Mouse (Mus musculus): ENCODE results near the gene Atp8a2. TPM values are rescaled to one million over a fixed set of nuclear protein-coding genes. Genes with fewer than 3 reads are reported as not detected.

Gene Atp8a2
- polyA plus RNA-seq, 1 experiment = not detected

GRCm38 (mm10) chr14:59978007-59978406, 219.0 kb downstream of the Atp8a2 start:
- no peak for TF ChIP-seq GATA1 (IDR thresholded peaks at IDR 0.05; ENCODE audit: low read length)

- no peak for TF ChIP-seq GATA1 (IDR thresholded peaks at IDR 0.05; ENCODE audit: low read length)
Observed at GRCm38 (mm10) chr14:59971221-59971730, 225.7 kb downstream of the Atp8a2 start.

DNA sequence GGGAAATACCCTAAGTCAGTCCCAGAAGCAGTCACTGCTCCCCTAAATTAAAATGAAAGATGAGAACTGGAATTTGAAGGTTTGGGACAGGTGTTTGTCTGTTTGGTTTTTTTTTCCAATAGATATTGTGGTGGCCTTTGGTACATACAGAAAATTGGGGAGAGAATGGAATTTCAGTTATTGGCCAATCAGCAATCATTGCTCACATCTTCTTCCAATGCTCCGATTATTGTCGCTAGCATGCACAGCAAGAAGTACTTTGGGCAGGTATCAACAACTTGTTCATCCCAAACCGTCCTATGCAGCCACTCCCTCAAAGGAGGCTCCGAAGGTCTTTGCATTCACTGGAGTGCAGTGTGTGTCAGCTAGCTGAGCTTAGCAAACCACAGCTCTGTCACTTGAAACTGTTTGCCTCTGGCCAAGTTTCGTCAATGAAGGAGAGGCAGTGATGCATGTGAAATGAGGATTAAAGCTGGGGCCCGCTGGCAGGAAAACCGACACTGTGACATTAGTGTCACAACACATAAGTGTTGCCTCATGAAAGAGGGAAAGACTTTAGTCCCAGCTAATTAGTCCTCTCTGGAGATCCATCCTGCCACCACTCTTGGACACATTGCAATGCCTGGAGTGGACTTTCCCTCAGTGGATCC, 227.4 kb downstream of the Atp8a2 start:
- no peak for TF ChIP-seq GATA1 (IDR thresholded peaks at IDR 0.05; ENCODE audit: low read length)

DNA sequence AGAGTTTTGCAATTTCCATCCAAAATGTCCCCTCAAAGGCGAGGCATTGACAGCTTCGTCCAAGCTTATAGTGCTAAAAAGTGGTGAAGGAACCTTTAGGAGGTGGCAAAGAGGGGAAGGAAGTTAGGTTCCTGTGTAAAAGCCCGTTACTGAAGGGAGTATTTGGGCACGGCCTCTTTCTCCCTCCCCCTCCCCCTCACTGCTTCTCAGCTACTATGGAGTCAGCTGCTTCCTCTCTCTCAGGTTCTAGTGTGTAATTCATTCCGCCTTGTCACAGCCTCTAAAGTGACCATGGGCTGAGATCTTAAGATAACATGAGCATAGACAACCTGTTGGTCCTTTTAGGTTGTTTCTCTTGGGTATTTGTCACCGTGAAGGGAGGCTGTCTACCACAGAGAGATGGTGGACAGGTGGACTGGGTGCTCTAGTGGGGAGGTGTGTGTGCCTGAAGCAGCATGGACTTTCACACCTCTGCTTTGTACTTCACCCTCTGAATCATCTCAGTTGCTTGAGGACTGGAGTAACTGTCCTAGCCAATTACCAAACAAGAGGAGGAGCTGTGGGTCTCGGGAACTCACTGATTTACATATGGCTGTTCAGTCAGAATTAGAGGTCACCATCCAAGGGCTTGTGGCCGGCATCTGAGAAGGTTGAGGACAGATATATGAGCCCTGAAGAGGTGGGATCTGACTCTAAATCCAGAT, 229.0 kb downstream of the Atp8a2 start:
- no peak for TF ChIP-seq GATA1 (IDR thresholded peaks at IDR 0.05; ENCODE audit: low read length)

DNA sequence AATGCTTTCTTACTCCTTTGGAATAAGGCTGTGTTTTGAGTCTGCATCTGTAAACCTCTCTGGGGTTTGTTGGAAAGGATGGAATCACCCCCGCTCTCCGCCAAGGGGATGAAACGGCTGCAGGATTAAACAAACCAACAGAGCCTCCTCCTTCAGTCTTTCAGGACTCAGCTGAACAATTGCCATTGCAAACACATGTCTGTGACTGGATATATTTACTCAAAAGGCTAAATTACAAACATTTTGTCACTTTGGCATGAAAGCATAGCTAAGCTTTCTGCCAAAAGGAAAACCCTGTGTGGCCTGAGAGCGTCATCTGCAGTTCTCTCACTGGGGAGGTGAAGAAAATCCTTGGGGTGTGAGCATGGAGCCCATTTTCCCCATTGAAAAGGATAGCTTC, 230.0 kb downstream of the Atp8a2 start:
- no peak for TF ChIP-seq GATA1 (IDR thresholded peaks at IDR 0.05; ENCODE audit: low read length)

GRCm38 (mm10) chr14:59964569-59964968, 232.4 kb downstream of the Atp8a2 start:
- no peak for TF ChIP-seq GATA1 (IDR thresholded peaks at IDR 0.05; ENCODE audit: low read length)

GRCm38 (mm10) chr14:59960961-59961360, 236.0 kb downstream of the Atp8a2 start:
- no peak for TF ChIP-seq GATA1 (IDR thresholded peaks at IDR 0.05; ENCODE audit: low read length)

DNA sequence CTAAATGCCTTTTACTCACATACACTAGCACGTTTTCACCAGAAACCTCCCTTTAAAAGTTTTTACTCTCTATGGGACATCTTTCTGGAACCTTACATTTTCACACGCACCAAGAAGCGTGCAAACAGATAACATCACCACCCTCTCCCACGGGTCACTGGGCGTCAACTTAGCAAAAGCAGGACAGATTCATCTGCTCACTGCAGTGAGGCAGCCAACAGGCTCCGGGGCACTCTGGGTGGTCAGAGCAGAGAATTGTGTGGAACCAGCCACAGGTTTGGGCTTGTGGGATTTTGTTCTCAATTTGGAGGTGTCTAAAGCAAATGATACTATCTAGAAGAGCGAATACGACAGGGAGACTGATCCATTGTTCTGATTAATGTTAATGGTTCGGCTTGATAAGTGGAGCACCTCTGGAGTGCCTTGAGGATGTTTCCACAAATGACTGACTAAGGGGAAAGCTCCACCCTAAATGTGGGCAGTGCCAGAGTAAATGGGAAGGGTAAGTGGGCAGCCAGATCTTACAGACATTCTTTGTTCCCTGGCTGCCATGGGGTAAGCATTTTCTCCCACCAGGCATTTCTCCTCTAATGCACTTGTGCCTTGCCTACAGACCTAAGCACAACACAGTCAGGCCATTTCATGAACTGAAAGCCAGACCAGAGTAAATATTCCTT, 236.6 kb downstream of the Atp8a2 start:
- TF ChIP-seq GATA1 (IDR thresholded peaks at IDR 0.05; ENCODE audit: low read length) = no peak

DNA sequence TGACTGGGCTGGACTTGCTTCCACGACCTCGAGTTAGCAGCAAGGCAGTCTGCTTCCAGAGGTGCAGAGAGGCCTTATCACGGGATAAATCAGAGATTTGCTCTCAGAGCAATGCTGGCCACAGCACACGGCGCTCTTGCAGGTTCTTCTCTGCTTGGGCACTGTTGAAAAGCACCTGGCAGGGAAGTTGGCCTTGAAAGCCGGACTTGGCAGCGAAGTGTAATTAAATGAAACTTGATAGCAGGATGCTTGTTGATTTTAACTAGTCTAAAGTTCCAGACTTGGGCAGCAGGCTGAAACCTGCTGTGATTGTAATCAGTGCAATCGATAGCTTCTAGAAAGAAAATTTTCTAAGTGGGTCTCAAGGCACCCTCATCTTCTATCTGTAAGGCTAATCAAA, 237.3 kb downstream of the Atp8a2 start:
- no peak for TF ChIP-seq GATA1 (IDR thresholded peaks at IDR 0.05; ENCODE audit: low read length)

DNA sequence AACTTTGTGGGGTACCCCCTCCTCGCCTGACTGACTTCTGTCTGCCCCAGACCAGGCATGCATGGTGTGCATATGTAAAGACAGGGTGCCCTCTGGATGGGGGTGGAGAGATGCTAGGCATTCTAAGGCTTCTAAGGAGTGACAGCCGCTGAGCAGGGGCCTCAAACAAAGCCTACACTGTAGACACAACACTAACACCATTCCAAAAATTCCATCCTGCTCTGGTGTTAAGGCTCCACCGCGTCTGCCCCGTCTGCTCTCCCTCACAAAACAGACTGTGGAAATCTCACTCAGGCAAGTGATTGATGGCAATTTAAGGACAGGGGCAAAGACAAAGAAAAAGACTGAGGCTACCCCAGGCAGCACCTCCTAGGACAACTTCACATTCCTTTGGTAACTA, 247.0 kb downstream of the Atp8a2 start:
- no peak for TF ChIP-seq GATA1 (IDR thresholded peaks at IDR 0.05; ENCODE audit: low read length)

GRCm38 (mm10) chr14:59942864-59943611, 253.9 kb downstream of the Atp8a2 start:
- no peak for TF ChIP-seq GATA1 (IDR thresholded peaks at IDR 0.05; ENCODE audit: low read length)

DNA sequence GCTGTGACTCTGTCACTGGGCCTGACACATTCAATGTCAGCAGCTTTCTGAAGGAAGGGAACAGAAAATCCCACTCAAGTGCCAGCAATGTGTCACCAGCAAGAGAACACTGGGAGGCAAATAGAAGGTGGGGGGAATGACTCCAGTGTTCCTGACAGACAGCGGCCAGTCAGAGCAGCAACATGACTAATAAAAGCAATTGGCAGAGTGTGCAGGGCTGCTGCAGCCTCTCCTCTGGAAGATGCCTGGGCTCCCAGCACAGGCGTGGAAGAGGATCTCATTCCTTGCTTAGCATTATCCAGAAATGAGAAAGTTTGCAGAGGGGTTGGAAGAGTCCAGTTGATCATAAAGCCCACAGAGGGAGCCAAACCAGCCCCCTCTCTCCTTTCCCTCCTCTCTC, 254.8 kb downstream of the Atp8a2 start:
- no peak for TF ChIP-seq GATA1 (IDR thresholded peaks at IDR 0.05; ENCODE audit: low read length)

GRCm38 (mm10) chr14:59932355-59932754, 264.6 kb downstream of the Atp8a2 start:
- no peak for TF ChIP-seq GATA1 (IDR thresholded peaks at IDR 0.05; ENCODE audit: low read length)

DNA sequence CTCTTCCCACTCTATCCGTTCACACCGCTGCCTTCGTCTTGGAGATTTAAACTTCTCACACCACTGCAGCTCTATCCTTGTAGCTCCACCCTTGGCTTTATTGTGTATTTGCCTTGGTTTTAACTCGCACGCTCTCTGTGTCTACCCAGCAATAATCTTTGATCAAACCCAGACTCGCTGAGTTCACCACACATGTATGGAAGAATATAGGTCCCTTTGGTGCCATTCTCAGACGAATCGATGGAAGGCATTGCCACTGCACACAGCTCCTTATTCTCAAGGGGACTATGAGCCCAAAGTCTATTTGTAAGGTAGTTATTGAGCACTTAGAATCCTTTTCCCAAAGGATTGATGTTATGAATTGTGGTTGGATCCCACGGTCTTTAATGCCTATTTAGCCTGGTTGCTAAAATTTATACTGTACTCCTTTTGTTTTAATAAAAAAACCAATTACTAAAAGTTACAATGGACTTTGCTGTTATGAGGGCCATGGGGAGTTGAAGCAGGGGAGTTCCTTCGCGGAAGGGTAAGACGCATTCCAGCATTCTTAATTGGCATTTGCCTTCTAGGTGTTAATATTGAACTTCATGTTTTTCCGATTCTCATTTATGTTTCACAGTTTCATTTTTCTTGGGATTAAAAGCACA, 265.4 kb downstream of the Atp8a2 start:
- no peak for TF ChIP-seq GATA1 (IDR thresholded peaks at IDR 0.05; ENCODE audit: low read length)

- no peak for TF ChIP-seq GATA1 (IDR thresholded peaks at IDR 0.05; ENCODE audit: low read length)
Observed at GRCm38 (mm10) chr14:59928781-59929180, 268.2 kb downstream of the Atp8a2 start.
